Mouse (Mus musculus) erythroblast, embryonic 14.5 days (primary cell): Measurements from ENCODE around the gene Gm49337.

Experiments
- GATA1 ChIP-seq: IDR thresholded peaks from 2 replicates; pipeline ENCODE4 v1.6.1; 2012; ENCODE audit warnings: low read length, inconsistent platforms, mixed read lengths
- TAL1 ChIP-seq: IDR thresholded peaks from 3 replicates; pipeline ENCODE4 v1.6.1; 2012; ENCODE audit warnings: low read length, inconsistent platforms, mixed read lengths

DNA sequence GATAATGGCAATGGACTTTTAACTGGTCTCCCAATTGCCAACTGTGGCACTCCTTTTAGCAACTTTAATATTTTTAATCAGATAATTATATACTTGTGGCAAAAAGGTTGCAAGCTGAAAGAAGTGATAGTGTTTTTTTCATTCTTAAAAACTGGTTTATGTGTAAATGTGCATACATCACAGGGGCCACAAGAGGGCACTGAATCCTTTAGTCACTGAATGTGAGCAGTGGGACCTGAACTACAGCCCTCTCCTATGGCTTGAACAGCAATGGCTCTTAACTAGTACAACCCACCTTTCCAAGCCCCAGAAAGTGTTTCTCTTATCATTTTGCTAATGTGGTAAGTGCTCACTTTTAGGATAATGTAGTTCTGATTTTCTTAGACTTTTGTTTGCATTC, 168.9 kb downstream of the Gm49337 start:
- TF ChIP-seq GATA1 (no peak), TAL1 (no peak)
